Mouse (Mus musculus) right cerebral cortex, postnatal 14 days (tissue): ENCODE measurements at regions not wholly inside any gene's neighbourhood (a gene's known extent, or its start where the extent isn't known, plus 50 kb on each side); places are given as distances from the start of the nearest gene placed in this dataset.

Experiments used
- DNase-seq: peaks from one replicate; pipeline ENCODE4 v3.0.0; 2022

DNA sequence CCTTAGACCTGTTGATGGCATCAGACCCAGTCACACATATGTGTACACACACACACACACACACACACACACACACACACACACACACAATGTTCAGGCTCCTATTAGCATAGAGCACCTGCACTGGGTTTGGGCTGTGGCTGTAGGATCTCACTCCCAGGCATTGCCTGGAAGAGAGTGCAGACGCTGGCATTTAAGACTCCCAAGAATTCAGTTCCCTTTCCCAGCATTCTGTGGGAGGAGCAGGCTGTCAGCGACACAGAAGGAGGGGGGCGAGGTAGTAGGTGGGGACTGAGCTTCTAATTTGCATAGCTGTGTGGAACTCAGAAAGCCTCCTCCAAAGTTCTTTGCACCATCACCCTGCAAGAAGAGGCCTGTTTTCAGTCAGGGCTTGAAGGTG lies 374.2 kb upstream of the Fam49b start:
- DNase-seq = peak; percentile 42

DNA sequence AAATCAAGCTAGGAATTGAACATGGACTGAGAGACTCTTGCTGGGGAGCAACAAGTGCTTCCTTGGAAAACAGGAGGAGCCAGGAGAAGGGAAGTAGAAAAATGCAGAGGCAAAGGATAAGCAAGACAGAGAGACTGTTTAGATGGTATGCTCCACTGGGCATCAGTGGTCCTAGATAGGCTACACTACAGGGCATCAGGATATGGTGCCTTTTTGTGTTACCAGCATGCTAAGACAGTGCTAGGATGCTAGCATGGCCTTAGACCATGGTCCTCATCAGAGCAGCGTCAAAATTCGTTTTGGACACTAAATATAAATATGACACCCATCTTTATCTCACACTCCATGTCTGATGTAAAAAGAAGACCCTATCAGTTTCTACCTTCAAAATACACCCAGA lies 374.6 kb upstream of the Fam49b start:
- DNase-seq = no peak

DNA sequence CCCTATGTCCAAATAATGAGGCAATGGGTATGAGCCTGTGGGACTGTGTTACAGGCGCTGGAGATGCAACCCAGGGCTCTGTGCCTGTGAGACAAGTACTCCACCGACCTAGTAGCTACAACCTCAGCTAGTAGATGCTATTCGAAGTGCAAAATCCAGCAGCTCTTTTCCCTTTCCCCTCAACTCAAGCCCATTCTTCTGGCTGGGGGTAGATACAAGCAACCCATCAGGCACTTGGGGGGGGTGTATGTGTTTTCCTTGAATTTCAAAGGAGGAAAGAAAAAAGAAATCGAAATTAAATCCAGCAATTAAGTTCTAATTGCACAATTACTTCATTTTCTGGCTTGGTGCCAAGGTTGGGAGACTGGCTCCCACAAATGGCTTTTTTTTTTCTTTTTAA lies 372.4 kb upstream of the Gm21798 start:
- no peak for DNase-seq

DNA sequence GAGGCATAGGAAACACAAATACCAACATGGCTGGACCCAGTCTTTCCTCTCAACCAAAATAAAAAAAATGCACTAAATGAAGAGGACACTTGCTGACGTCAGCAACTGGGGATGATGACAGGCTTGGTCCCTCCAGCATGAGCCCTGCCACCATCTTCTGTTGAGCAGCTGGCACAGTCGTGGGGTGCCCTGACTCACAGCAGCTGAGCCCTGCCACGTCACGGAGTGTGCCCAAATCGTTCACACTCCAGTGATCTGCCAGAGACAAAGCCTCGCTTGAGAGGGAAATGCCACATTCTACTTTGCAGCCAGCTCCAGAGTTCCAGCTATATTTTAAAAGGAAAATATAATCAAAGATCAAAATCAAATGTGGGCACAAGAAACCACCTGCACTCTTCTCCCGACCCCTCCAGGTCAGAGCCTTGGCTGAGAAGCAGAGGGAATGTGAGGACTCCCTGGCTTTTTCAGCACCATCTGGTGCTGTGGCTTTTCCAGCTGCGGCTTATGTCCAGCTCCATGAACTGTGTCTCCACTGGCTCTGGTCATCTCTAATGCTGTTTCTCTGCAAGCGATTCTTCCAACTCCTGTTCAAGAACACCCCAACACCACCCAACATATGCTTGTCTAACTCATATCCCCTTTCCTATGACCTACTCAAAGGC lies 371.0 kb upstream of the Gm21798 start:
- DNase-seq = peak; percentile 19

DNA sequence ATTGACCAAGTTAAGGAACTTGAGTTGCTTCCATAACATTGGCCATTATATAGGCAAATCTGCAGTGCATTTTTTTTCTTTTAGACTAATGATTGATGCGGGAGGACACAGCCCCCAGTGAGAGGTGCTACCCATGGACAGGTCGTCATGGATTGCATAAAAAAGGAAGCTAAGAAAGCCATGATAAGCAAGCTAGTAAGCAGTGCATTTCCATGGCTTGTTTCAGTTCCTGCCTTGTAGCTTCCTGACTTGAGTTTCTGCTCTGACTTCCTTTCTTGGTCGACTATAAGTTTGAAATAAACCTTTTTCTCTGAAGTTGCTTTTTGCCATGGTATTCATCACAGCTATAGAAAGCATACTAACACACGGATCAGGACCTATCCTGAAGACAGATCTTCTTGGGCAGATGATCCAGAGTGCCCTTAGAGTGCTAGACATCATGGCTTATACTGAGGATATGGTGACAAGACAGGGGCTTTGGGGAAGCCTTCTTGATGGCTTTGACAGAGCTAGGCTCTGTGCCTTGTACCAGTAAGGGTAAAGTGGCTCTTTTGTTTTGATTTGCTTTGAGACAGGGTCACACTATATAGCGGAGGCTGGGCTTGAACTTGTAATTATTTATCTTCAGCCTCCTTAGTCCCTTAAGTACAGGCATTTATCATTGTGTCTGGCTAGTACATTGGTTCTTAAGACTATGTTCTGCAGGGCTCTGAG lies 370.1 kb upstream of the Gm21798 start:
- no peak for DNase-seq

DNA sequence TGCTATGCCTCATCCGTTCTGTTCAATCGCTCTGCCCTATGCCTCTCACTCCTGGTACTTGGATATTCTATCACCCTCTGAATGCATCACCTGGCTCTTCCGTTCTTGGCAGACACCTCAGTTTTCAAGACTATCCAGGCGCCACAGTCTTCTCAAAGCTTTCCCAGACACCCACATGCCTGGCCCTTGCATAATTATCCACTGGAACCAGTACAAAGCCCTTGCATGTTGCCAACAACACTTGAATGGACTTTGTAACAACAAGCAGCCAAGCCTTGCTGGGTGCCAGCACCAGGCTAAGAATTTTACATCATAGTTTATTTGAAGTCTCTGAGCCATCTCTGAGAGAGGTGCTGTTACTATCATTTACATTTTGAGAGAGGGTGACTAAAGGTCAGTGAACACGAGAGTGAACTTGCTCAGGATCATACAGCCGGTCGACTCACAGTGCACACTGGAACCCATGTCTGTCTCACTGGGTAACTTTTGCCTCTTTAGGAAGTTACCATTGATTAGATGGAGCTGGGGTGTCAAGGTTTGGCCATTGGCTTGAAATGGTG lies 368.8 kb upstream of the Gm21798 start:
- no peak for DNase-seq

DNA sequence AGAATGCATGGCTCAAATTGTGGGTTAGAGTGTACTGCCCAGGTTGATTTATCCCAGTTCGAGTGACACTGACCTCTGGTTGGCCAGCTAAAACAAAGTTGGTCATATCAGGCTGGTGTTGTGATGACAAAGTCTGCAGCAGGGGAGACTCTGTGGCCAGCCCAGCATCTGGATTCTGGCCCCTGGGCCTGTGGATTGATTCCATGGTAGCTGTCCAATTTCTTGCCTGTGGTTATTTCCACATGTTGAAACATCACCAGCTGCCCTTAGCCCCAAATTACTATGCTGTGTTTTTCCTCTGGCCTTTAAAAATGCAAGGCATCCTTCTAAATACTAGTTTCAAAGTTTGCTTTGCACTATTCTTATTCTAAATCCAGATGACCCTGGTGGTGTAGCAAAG lies 346.8 kb upstream of the Gm21798 start:
- no peak for DNase-seq

DNA sequence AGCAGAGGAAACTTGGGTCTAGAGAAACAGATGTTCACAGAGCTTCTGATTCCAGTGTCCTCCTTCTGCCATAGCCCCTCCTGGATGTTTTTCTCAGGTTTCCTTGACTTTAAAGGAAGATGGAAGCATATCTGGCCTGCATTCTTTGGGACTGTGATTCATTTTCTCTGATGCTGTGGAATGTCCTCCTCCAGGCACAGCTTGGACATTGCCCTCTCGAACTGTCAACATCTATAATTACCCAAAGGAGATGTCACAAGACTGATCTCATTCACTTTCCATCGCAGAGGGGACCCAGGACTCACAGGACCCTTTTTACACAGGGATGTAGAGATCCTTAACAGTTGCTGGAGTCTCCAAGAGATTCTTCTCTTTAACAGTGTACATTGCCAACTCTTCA lies 345.9 kb upstream of the Gm21798 start:
- no peak for DNase-seq

DNA sequence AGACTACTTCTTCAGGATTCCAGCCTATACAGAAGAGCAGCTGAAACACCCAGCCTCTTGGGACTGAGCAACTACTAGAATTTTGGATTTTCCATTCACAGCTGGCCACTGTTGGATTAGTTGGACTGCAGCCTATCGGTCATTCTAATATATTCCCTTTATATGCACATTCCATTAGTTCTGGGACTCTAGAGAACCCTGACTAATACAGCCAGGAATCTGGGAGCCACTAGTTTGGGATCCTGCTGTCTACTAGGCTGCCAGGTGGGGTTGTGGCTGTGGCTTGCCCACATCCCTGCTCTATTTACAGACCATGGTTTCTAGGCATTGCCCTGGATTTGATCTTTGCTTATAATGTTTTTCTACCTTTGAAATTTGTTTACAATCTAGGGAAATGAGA lies 343.3 kb upstream of the Gm21798 start:
- DNase-seq = no peak

DNA sequence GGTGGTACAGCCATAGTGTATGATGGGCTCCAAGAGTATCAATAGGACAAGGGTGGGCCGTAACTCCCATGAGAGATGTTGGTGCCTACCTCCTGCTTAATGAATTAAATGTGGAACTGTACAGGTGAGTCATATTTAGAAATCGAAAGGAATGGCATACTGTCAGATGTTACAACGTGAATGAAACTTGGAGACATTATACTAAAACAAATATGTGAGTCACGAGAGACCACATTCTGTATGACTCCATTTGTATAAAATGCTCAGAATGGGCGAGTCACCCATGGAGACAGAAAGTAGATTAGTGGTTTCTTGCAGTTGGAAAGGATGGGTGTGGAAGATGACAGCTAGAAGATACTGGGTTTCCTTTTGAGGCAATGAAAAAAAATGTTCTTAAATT lies 340.4 kb upstream of the Gm21798 start:
- no peak for DNase-seq

DNA sequence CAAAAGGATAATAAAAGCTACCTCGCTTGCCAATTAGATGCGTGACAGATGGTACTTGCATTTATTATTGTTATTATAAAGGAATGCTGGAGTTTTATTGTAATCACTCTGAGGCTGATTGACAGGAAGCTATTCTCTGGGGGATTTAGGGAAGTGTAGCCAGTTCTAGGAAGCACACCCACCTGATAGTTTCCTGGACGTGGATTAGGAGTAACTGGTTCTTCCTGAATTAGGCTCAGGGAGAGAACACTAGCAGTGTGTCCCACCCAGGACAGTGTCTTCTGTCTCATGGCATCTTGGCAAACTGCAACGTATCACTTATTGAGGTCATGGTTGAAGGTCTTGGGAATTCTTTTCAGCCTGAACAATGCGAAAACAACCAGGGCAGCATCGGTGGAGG lies 336.9 kb upstream of the Gm21798 start:
- no peak for DNase-seq

DNA sequence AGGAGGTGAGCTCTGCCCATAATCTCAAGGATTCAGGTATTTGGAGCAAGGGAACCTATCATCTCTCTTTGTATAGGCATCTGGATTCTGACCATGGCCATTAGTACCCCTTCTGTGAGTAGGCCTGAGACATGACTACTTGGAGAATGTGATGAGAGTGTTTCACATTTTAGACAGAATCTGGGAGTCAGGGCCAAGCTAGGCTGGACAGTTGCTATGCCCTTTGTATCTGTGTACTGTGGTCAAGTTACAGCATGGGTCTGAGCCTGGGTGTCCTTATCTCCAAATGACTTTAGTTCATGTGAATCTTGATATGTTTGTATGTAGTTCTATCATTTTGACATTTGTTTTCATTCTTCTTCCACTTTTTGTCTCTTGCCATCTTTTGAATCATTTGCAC lies 336.3 kb upstream of the Gm21798 start:
- DNase-seq = no peak

DNA sequence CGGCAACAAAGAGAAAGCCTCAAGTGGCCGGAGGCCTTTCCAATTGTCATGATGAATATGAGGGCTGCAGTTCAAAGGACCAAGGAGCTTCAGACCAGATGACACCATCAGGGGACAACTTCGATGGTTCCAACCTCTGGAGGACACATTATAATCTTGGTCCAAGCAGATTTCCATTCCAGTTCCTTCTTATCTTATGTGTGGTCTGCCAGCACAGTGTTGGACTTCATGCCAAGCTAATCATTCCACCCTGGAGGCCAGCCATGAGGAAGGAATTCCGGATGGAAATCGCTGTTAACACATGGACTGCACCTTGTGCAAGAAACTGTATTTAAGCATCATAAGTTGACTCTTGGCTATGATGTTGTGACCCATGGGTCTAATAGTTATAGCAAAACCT lies 334.5 kb upstream of the Gm21798 start:
- DNase-seq = no peak

DNA sequence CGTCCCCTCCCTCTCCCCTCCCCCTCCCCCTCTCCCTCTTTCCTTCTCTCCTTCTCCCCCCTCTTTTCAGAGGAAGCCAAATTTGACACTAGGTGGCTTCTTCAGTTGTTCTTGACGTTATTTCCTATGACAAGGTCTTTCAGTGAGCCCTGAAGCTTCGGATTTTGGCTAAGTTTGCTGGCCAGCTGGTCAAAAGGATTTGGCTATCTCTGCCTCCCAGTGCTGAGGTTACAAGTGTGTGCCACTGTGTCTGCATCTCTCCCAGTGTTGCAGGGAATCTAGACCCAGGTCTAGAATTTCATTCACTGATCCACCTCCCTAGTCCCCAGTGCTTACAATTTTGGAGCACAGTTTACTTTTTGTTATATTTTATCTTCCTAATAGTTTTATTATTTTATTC lies 329.7 kb upstream of the Gm21798 start:
- no peak for DNase-seq

DNA sequence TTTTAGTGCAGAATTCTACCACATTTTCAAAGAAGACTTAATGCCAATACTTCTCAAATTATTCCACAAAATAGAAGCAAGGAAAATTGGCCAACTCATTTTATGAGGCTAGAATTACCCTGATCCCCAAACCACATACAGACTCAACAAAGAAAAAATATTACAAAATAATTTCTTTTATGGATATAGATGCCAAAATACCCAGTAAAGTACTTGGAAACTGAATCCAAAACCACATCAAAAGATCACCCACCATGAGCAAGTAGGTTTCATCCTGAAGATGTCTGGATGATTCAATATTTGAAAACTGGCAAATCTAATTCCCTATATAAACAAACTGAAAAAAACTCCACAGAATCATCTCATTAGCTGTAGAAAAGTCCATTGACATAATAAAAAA lies 316.7 kb upstream of the Gm21798 start:
- DNase-seq = no peak

DNA sequence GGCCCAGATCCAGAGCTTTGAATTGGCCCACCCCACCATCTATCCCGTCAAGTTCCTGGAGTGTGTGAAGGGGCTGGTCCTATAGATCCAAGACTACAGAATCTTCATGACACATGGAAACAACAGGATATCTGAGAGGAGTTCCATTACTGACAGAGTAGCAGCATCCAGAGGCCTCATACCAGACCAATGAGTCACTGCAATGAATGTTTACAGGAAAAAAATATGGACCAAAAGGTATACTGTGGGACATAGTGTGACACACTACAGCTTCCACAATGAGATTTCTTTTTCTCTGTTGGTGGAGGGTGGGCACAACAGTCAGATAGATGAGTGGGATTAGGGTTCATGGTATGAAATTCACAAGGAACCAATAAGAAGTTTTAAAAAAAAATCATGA lies 316.0 kb upstream of the Gm21798 start:
- DNase-seq = no peak

DNA sequence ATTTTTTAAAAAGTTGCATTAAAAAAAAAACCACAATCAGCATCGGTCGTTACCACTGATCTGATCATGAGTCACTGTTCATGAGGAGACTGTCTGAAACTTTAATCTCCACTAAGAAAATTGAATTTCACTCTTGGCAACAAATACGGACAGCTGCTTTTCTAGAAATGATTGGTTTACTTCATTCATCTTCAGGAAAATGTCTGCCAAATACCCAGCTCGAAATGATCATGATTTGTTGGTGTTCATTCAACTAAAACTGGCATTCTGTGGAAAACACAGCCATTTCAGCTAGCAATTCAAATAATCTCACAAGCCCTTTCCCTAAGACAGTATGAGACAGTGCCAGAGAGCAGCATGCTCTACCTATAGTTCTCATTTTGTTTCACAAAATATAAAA lies 312.7 kb upstream of the Gm21798 start:
- DNase-seq = no peak

DNA sequence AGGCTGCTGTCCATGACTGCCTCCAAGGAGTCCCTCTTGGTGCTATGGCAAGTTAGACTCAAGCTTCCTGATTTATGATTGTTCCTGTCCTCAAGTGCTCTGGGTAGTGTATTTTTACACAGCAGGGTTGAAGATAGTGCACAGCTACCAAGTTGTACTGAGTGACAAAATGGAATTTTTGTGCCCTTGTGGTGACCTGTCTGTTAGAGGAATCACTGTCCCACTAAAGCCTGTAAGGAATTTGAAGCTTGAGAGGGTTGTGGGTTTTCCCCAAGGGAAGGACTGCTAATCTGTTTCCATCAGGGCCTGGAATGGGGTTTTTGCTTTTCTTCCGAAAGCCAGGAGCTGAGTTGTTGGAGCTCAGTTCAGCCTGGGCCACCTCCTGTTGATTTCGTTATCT lies 306.8 kb upstream of the Gm21798 start:
- DNase-seq = no peak

DNA sequence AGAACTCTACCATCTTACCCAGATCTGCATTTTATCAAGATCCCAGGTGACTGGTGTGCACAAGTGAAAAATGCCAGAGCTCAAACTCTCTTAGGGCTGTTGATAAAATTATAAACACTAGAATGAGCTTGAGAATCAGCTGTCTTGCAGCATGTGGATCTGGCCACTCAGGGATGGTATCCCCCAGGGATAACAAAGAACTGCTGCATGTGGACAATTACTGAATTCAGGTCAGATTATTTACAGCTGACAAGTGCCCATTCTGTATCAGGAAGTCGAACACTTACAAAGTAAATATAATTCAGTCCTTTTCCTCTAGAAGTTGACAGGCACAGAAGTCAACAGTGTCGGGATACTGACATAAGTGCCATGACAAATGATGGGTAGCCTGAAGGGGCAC lies 306.3 kb upstream of the Gm21798 start:
- no peak for DNase-seq

DNA sequence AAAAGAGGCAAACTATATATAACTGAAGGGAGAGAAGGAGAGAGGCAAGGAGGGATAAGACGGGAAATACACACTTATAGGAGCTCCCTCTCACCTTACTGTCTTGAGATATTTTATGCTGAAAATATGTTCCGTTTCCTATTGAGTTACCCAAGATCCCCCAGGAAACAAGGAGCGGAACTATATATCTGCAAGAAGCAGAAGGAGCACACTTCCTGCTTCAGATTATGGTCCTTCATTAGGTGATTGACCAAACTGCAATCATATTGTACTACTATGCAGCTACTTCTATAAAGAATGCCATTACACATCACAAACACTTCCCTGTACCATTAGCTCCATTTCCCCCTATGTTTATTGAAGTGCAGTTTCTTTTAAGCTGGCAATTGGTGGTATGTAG lies 304.9 kb upstream of the Gm21798 start:
- no peak for DNase-seq

DNA sequence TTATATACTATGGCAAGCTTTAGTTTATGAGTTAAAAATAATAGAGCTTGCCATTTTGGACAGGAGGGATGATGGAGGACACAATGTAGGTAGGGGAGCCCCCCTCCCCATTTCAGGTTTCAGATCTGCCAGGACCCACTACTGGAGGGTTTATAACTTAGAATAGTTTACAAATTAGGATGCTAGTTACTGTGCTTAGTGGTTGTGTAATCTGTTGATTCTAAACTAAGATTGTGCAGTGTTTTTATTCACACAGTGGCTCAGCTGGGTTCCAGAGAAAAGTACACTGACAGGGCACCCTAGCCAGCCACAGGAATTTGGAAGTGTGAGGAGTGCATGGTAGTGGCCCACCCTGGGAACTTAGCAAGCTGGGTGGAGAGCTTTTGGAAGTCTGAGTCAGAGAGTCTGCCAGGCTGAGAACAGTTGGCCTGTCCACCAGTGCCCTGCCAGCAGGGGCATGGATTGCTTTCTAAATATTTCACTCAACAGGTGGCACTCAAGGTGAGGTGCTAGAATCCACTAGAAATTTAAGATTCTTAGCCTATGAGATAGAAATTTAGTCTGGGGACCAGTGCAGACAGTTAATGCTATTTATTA lies 303.9 kb upstream of the Gm21798 start:
- DNase-seq = no peak

DNA sequence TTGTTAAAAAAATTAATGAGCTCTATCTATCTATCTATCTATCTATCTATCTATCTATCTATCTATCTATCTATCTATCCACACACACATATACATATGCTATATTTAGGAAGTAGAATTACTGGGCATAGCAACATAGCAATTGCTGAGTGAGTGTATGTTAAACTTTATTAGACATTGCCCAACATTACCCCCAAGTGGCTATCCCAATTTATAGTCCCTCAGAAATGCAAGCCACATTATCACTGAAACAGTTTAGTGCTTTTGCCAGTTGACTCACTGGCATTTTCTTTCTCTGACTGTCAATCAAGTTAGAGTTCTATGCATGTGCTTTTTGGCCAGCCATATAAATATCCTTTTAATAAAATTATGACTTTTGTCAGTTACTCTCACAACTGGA lies 302.3 kb upstream of the Gm21798 start:
- DNase-seq = no peak

DNA sequence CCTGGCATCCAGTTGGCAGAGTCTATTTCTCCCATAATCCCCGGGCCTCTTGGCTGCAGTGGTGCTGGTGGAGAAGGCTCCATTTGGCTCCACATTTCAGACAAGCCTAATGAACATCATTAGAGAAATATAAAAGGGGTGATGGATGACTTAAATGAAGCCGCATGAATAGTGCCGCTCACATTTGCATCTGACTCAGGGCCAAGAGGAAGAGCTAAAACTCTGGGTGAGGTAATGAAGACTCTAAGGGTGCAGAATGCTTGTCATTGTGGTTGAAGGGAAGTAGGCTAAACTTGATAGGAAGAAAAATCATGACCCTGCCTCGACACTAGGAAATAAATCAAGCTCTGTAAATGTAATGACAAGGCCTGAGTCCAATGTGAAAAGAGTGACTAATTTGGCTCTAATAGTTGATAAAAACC lies 298.3 kb upstream of the Gm21798 start:
- DNase-seq = no peak

DNA sequence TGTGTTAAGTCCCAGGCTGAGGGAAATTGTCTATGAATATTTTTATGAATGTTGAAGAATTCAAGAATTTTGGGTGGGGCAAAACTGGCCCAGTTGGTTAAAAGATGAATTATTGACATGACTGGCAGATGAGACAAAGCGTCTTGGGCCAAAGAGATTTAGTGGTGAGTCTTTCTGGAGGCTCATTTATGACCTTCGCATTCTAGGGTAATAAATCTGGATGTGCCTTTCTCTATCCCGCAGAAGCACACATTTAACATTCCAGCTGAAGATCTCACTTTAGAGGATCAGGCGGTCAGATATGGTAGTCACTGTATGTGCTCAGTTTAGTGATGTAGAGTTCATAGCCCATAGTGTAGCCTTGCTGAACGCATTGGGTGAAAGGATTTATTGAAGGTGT lies 296.9 kb upstream of the Gm21798 start:
- DNase-seq = no peak
